Mouse (Mus musculus): ENCODE results near the gene Mn1. TPM values are rescaled to one million over a fixed set of nuclear protein-coding genes. Genes with fewer than 3 reads are reported as not detected.

Mn1 gene
- polyA plus RNA-seq, 1 experiment from 2014 or later, result 53.0 TPM

GRCm38 (mm10) chr5:111426249-111426648 is 9.1 kb downstream of the Mn1 start:
- Histone ChIP-seq H3K4me1 (peaks cover 99% of the 10 kb centered on the region), H3K36me3 (peaks cover 93% of the 10 kb centered on the region), H3K4me3 (peak overlapping the region; percentile 36; the same call in 1 of the 2 replicates), H3K27me3 (ENCODE audit: low read depth, poor library complexity, severe bottlenecking) (no peaks in the 10 kb centered on the region), H3K27ac (replicated peaks) (peak overlapping the region; percentile 47; the same call in 1 of the 2 replicates), H3K9me3 (replicated peaks) (no peaks in the 10 kb centered on the region)
- 62% methylated on average over 5 of the region's 5 CpGs for WGBS
- DNase-seq (ENCODE audit: low spot score), result no peak

GRCm38 (mm10) chr5:111428882-111429281 is 11.7 kb downstream of the Mn1 start:
- H3K27ac ChIP-seq (replicated peaks), result peak overlapping the region; percentile 74
- peaks cover 94% of the 10 kb centered on the region for H3K36me3 ChIP-seq
- 61% methylated on average over 6 of the region's 6 CpGs for WGBS
- H3K9me3 ChIP-seq (replicated peaks), result no peaks in the 10 kb centered on the region
- H3K4me1 ChIP-seq, result peaks cover 99% of the 10 kb centered on the region
- no peaks in the 10 kb centered on the region for H3K27me3 ChIP-seq (ENCODE audit: low read depth, poor library complexity, severe bottlenecking)
- DNase-seq (ENCODE audit: low spot score), result no peak
- peak overlapping the region; percentile 36; the same call in 1 of the 2 replicates for H3K4me3 ChIP-seq

GRCm38 (mm10) chr5:111429726-111430125 is 12.6 kb downstream of the Mn1 start:
- peaks cover 99% of the 10 kb centered on the region for H3K4me1 ChIP-seq
- no peaks in the 10 kb centered on the region for H3K9me3 ChIP-seq (replicated peaks)
- no peak for DNase-seq (ENCODE audit: low spot score)
- H3K36me3 ChIP-seq, result peaks cover 94% of the 10 kb centered on the region
- no peaks in the 10 kb centered on the region for H3K27me3 ChIP-seq (ENCODE audit: low read depth, poor library complexity, severe bottlenecking)
- peak overlapping the region; percentile 74 for H3K27ac ChIP-seq (replicated peaks)
- 30% methylated on average over 7 of the region's 7 CpGs for WGBS
- peak overlapping the region; percentile 36 for H3K4me3 ChIP-seq

GRCm38 (mm10) chr5:111431007-111431730 is 14.0 kb downstream of the Mn1 start:
- peak overlapping the region; percentile 2; the same call in 1 of the 2 replicates for H3K4me3 ChIP-seq
- peaks cover 100% of the 10 kb centered on the region for H3K4me1 ChIP-seq
- peaks cover 95% of the 10 kb centered on the region for H3K36me3 ChIP-seq
- H3K27ac ChIP-seq (replicated peaks), result peak overlapping the region; percentile 74; the same call in 1 of the 2 replicates
- 84% methylated on average over 11 of the region's 11 CpGs for WGBS
- H3K27me3 ChIP-seq (ENCODE audit: low read depth, poor library complexity, severe bottlenecking), result no peaks in the 10 kb centered on the region
- no peak for DNase-seq (ENCODE audit: low spot score)
- H3K9me3 ChIP-seq (replicated peaks), result no peaks in the 10 kb centered on the region

GRCm38 (mm10) chr5:111432842-111433241 is 15.7 kb downstream of the Mn1 start:
- Histone ChIP-seq H3K4me3 (no peak overlapping the region), H3K4me1 (peaks cover 100% of the 10 kb centered on the region), H3K36me3 (peaks cover 95% of the 10 kb centered on the region), H3K9me3 (replicated peaks) (no peaks in the 10 kb centered on the region), H3K27me3 (ENCODE audit: low read depth, poor library complexity, severe bottlenecking) (no peaks in the 10 kb centered on the region), H3K27ac (replicated peaks) (peak overlapping the region; percentile 47; the same call in 1 of the 2 replicates)
- 47% methylated on average over 5 of the region's 5 CpGs for WGBS
- DNase-seq (ENCODE audit: low spot score), result no peak

GRCm38 (mm10) chr5:111434342-111434842 is 17.2 kb downstream of the Mn1 start:
- peaks cover 93% of the 10 kb centered on the region for H3K4me1 ChIP-seq
- DNase-seq (ENCODE audit: low spot score), result no peak
- H3K27me3 ChIP-seq (ENCODE audit: low read depth, poor library complexity, severe bottlenecking), result no peaks in the 10 kb centered on the region
- no peak overlapping the region for H3K4me3 ChIP-seq
- 0 out of 2 replicates have a peak overlapping the region, but pooled peaks have one; percentile 33 for H3K27ac ChIP-seq (replicated peaks)
- WGBS, result 53% methylated on average over 16 of the region's 16 CpGs
- peaks cover 95% of the 10 kb centered on the region for H3K36me3 ChIP-seq
- H3K9me3 ChIP-seq (replicated peaks), result no peaks in the 10 kb centered on the region

- Histone ChIP-seq H3K36me3 (peaks cover 97% of the 10 kb centered on the region), H3K4me1 (peaks cover 93% of the 10 kb centered on the region)
Observed at GRCm38 (mm10) chr5:111436260-111436659, 19.1 kb downstream of the Mn1 start.

GRCm38 (mm10) chr5:111437205-111437604 is 20.0 kb downstream of the Mn1 start:
- Histone ChIP-seq H3K4me1 (peaks cover 93% of the 10 kb centered on the region), H3K9me3 (replicated peaks) (no peaks in the 10 kb centered on the region), H3K27ac (replicated peaks) (peak overlapping the region; percentile 38; the same call in 1 of the 2 replicates), H3K27me3 (ENCODE audit: low read depth, poor library complexity, severe bottlenecking) (no peaks in the 10 kb centered on the region), H3K36me3 (peaks cover 100% of the 10 kb centered on the region), H3K4me3 (no peak overlapping the region)
- WGBS, result 69% methylated on average over 7 of the region's 7 CpGs
- DNase-seq (ENCODE audit: low spot score), result no peak

More at GRCm38 (mm10) chr5:111436260-111436659, 19.1 kb downstream of the Mn1 start:
- Histone ChIP-seq H3K27me3 (ENCODE audit: low read depth, poor library complexity, severe bottlenecking) (no peaks in the 10 kb centered on the region), H3K4me3 (no peak overlapping the region), H3K9me3 (replicated peaks) (no peaks in the 10 kb centered on the region), H3K27ac (replicated peaks) (0 out of 2 replicates have a peak overlapping the region, but pooled peaks have one; percentile 15)
- DNase-seq (ENCODE audit: low spot score), result no peak
- WGBS, result 91% methylated on average over 7 of the region's 7 CpGs

- H3K4me1 ChIP-seq, result peaks cover 92% of the 10 kb centered on the region
- peaks cover 100% of the 10 kb centered on the region for H3K36me3 ChIP-seq
- no peak overlapping the region for H3K4me3 ChIP-seq
- H3K27ac ChIP-seq (replicated peaks), result no peak overlapping the region
- WGBS, result 86% methylated on average over 3 of the region's 3 CpGs
- H3K9me3 ChIP-seq (replicated peaks), result no peaks in the 10 kb centered on the region
- no peaks in the 10 kb centered on the region for H3K27me3 ChIP-seq (ENCODE audit: low read depth, poor library complexity, severe bottlenecking)
- DNase-seq (ENCODE audit: low spot score), result no peak
Observed at GRCm38 (mm10) chr5:111438336-111438735, 21.2 kb downstream of the Mn1 start.

GRCm38 (mm10) chr5:111438821-111439220 is 21.7 kb downstream of the Mn1 start:
- H3K4me3 ChIP-seq, result no peak overlapping the region

GRCm38 (mm10) chr5:111440264-111440663 is 23.1 kb downstream of the Mn1 start:
- WGBS, result 91% methylated on average over 4 of the region's 4 CpGs
- no peak overlapping the region for H3K4me3 ChIP-seq
- H3K36me3 ChIP-seq, result peaks cover 99% of the 10 kb centered on the region
- DNase-seq (ENCODE audit: low spot score), result no peak
- no peak overlapping the region for H3K27ac ChIP-seq (replicated peaks)
- H3K27me3 ChIP-seq (ENCODE audit: low read depth, poor library complexity, severe bottlenecking), result no peaks in the 10 kb centered on the region
- H3K4me1 ChIP-seq, result peaks cover 90% of the 10 kb centered on the region
- no peaks in the 10 kb centered on the region for H3K9me3 ChIP-seq (replicated peaks)

More at GRCm38 (mm10) chr5:111438821-111439220, 21.7 kb downstream of the Mn1 start:
- DNase-seq (ENCODE audit: low spot score), result no peak
- Histone ChIP-seq H3K4me1 (peaks cover 90% of the 10 kb centered on the region), H3K36me3 (peaks cover 99% of the 10 kb centered on the region), H3K27me3 (ENCODE audit: low read depth, poor library complexity, severe bottlenecking) (no peaks in the 10 kb centered on the region), H3K27ac (replicated peaks) (no peak overlapping the region), H3K9me3 (replicated peaks) (no peaks in the 10 kb centered on the region)
- WGBS, result 91% methylated on average over 8 of the region's 8 CpGs

GRCm38 (mm10) chr5:111442151-111442871 is 25.1 kb downstream of the Mn1 start:
- H3K27me3 ChIP-seq (ENCODE audit: low read depth, poor library complexity, severe bottlenecking), result no peaks in the 10 kb centered on the region
- peaks cover 90% of the 10 kb centered on the region for H3K4me1 ChIP-seq
- DNase-seq (ENCODE audit: low spot score), result no peak
- H3K4me3 ChIP-seq, result no peak overlapping the region
- 71% methylated on average over 11 of the region's 11 CpGs for WGBS
- peak overlapping the region; percentile 56 for H3K27ac ChIP-seq (replicated peaks)
- H3K9me3 ChIP-seq (replicated peaks), result no peaks in the 10 kb centered on the region
- peaks cover 89% of the 10 kb centered on the region for H3K36me3 ChIP-seq

Measured in midbrain, embryonic 10.5 days (tissue).